Mouse (Mus musculus) yolk sac, embryonic 10.5 days (tissue): ENCODE data around the gene Wdr82.

ENCODE experiments used
- DNase-seq: peaks from one replicate; pipeline ENCODE4 v3.0.0-alpha.2; 2017; ENCODE audit warnings: low spot score

Gene Wdr82

DNA sequence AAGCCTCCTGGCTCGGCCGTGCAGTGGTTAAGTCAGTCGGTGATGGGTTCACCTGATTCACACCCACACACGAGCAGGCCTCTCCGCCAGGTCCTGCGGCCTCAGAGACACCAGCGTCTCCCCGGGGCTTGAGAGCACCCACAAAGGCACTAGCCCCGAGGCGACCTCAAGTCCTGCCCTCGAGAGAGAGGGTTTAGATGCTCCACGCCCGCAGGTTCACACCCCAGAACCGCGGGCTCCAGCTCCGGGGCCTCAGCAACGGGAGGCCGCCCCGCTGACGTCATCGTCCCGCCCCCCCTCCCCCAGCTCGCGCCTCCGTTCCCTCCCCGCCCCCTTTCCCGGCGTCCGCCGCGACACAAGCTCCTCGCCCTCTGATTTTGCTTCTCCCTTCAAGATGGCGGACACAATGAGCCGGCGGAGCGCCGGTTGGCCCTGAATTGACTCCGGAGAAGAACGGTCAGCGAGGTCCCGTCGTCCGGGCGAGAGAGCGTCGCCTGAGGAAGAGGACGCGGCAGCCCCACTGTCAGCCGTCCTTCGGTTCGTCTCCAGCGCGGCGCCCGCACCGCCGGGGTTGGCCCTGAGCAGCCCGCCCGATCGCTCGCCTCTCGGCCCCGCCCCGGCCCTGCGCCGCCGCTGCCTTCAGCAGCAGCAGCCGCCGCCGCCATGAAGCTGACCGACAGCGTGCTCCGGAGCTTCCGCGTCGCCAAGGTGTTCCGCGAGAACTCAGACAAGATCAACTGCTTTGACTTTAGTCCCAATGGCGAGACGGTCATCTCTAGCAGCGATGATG lies at the start of gene Wdr82:
Gene Wdr82 (plus strand): TSS at position 373 of the 790 bp plus-strand sequence.
- DNase-seq = peak; percentile 97

DNA sequence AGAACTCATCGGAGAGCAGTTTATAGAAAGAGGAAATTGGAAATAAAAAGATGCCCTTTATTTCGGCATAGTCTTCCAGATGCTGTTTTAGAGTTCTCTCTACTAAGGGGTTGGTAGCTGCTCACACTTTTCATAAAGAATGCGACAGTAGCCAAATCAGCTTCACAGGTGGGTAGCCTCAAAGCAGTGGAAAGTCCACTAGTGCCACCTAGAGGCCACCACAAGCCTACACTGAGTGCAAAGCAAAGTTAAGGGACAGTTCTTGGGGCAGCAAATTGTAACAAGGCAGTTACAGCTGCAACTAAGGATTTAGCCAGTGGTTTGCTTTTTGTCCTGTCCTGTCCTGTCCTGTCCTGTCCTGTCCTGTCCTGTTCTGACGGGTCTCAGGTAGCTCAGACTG lies 47.1 kb upstream of the Wdr82 start:
- DNase-seq = no peak

DNA sequence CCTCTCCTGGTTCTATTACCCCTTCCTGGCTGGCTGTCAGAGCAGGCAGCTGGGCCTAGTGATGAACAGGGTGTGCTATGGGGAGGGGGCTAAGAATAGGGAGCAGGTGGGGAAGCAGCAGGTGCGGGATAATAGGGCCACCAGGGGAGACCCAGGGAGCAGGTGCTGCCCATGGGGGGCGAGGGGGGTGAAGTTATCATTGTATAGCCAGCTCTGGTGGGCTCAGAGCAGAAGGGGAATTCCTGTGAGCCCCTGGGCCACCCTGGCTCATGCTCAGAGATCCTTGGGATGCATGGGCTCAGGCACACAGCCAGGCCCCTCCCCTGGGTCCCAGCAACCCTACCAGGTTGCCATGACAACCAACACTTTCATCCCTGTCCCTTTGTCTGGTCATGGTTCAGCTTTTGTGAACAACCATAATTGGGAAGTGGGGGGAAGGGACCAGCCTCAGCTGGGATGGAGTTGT lies 43.9 kb upstream of the Wdr82 start:
- no peak for DNase-seq

DNA sequence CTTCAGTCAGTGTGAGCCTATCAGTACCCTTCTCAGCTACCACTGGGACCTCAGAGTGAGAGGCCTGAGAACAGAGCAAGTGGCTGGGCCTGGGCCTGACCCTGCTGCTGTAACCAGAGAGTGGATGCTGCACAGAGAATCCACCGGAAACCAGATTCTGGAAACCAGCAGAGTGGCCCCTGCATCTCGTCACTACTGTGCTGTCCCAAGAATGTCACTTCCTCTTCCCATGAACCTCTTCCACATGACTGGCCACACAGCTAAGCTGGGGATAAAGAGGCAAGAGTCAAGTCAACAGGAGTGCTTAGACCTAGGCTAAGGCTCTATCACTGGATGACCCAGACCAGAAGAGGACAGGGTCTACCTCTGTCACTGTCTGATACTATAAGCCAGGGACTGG lies 41.7 kb upstream of the Wdr82 start:
- DNase-seq = no peak

DNA sequence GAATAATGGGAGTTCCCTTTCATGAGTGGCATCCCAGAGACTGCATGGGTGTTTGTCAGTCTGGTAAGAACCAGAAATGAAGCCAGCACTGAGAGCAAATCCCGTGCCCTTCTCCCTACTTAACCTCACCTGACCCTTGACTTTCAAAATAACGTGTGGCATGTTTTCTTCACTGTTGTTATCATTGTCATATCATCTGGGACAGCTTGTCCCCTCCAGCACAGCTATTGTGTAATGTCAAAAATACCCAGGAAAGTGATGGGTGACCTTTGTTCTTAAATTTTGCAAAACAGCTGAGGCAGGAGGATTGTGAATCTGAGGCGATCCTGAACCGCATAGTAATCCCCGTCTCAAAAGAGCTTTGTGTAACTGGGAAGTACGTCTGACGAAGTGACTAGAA lies 40.5 kb upstream of the Wdr82 start:
- DNase-seq = no peak

DNA sequence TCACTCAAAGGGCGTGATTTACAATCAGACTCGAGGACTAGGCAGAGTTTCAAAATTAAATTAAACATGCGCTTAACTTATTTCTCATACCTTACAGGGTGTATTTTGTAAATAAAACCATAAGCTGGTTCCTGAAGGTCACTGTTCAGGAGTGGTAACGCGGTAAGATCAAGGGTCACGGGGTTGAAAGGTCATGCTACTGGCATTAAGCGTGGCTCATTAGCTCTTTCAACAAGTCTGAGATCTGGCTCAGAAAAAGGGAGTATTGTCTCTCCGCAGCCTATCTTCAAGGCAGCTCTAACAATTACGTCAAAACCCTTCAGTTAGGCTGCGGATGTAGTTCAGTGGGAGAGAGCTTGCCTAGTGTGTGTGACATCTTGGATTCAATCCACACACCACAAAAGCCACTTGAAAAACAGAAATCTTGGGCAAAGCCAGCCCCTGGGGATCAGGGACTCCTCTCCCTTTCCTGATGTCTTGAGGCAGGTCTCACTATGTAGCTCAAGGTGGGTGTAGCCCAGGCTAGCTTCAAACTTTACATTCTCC lies 33.0 kb upstream of the Wdr82 start:
- no peak for DNase-seq

DNA sequence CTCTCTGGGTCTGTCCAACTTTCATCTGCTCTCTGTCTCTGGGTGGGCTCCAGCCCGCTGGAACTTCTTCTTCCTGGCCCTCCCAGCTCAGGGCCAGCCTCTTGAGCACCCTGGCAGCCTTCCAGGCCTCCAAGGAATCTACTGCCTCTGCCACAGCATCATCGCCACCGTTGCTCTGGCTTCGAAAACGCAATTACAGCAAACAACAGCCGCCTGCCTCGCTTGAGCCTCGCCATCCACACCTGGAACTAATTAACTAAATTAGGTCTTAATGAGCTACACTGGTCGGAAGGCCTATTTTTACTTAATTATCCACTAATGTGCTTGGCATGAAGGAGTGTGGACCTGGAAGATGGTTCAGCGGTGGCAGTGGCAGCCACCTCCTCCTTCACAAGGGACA lies 31.0 kb upstream of the Wdr82 start:
- no peak for DNase-seq

DNA sequence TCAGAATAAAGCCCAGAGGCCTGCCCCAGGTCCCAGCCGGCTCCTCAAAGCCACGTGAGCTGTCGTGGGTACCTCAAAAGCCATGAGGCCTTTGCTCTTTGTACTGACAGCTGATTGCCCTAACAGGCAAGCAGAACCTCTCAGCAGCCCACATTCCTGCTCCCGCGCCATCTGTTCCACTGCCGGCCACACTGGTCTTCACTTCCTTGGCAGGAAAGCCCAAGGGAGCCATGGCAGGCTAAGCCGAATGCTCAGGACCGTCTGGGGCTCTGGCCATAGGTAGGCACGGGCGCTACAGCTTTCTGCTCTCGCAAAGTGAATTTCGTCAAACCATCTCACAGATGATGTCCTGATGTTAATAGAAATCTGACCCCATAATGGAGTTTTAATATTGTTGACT lies 28.8 kb upstream of the Wdr82 start:
- no peak for DNase-seq

DNA sequence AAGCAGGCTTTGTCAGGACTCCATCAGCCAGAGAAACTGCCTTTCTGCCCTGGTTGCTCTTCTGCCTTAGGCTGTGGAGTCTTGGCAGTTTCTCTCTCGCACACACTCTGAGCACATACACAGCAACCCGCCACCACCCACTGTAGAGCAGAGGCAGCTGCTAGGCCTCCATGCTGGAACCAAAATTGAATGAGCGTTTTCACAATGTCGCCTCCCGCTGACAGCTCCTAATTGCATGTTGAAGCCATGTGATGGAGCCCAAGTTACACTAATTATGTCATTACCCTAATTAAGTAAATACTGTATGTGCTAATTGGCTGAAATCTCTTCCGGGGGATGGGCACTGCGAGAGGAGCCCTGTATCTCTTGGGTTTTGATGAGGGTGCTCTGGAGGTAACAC lies 26.6 kb upstream of the Wdr82 start:
- DNase-seq = no peak

DNA sequence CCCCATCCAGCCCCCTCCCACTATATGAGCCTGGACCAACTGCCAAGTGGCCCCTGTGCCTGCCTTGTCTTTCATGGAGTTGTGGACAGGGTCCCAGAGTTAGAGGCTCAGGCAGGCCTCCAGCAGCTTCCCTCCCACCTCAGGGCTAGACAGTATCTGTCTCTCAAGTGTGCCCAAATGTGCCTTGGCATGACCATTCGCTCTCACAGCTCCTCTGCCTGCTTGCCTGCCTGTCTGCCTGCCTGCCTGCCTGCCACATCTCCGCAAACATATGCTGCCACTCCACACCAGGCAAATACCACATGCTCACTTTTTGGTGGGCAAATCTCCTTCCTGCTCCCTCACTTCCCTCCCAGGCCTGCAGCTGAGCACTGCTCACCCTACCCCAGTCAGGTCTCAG lies 25.1 kb upstream of the Wdr82 start:
- DNase-seq = no peak

DNA sequence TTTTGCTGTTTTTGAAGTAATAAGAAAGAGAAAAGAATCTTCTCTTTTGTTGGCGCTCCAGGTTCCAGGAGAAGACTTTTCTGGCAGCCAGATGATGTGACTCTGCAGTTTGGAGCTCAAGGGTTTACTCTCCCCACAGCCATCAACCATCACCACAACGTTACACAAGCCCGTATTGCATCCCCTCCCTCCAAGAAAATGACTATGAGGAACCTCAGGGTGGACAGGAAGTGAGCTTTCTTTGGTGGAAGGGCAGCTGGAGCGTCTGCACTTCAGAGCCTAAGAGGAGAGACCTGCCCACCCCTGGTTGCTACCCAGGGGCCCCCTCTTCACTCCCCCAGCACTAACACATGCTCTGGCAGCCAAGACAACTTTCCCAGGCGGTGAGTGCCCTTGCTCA lies 23.4 kb upstream of the Wdr82 start:
- no peak for DNase-seq

DNA sequence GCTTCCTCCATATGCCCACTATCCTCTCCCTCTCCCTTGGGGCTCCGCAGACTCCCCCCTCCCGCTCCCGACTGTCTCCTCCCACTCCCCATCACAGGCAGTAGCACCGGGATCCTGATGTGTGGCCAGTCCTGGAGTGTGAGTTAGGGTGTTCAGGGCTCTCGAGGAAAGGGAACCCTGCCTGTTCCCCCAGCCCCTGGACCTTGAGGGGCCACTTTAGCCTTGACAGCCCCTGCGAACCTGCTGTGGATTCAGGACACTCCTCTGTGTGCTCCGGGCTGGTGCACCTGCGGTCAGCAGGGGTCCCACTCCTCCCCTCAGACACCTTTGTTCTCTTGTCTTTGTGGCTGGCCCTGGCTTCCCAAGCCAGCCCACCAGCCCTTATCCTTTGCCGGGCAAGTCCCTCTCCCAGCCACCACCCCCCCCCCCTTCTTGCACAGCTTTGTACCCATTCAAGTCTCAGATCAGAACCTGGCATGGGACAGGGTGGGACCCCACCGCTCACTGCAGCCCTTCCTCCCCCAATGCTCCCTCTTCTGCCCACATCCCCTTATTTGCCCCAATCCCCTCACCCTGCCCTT lies 22.8 kb upstream of the Wdr82 start:
- DNase-seq = no peak

DNA sequence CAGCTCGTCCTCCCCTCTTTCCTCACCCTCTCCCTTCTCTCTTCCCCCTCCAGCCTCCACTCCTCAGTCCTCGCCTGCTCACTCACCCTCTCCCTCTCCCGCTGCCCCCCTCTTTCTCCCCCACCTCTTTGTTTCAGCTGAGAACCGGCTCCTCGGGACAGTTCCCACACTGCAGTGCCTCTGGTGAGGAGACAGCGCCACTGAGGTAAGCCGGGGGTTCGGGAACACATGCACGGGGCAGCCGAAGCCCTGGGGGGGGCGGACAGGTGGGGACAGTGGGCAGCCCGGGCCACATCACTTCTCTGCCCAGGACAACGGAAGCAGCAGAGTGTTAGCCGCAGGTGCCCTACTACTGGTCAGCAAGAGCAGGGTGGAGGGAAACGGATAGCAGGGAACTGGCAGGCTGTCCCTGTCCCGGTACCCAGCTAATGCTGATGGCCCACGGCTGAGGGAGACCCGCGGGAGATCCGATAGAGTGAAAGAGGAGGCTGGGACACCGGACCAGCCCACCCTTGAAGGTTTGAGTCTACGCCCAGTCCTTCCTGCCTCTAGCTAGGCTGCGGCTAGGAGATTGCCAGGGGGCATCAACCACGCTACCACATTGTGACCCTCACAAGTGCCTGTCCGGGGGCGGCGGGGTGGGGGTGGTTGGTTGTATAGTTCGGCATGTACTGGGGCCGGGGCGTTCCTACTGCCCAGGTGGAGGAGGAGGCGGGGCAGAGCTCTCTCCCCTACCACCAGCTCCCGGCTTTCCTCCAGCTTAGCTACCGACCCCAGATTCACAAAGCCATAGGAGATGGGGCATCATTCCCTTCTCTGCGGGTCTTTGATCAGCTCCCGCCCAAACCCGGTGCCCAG lies 22.0 kb upstream of the Wdr82 start:
- no peak for DNase-seq

DNA sequence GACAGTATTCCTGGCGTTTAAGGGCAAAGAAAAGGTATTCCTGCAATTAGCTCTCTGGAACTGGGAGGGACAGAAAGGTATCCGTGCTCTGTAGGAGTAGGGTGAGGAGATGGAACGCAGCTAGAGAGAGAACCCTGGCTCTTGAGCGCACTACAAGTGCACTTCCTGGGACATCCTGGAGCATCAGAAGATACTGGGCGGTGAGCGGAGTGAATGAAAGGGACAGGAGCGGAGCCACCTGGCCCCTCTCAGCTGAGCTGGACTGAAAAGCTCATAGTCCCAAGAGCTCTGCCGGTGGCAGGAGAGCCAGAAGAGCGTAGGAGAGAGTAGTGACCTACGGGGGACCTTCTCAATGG lies 21.4 kb upstream of the Wdr82 start:
- DNase-seq = no peak

DNA sequence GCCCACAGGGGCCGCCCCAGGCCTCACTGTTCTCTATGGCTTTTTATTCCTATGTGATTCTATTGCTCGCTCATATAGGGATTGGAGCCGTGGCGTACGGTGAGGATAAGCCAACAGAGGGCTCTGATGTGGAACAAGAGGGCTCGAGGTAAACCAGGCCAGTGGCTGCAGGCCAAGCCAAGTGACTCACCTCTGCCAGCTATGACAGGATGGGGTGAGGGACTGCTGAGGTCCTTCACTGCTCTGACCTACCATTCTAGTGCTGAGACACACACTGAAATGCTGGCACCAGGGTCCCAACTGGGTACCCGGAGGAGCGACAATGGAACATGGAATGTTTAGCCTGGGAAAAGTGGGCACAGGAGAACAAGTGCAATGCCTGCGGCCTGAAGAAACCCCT lies 16.6 kb upstream of the Wdr82 start:
- no peak for DNase-seq

DNA sequence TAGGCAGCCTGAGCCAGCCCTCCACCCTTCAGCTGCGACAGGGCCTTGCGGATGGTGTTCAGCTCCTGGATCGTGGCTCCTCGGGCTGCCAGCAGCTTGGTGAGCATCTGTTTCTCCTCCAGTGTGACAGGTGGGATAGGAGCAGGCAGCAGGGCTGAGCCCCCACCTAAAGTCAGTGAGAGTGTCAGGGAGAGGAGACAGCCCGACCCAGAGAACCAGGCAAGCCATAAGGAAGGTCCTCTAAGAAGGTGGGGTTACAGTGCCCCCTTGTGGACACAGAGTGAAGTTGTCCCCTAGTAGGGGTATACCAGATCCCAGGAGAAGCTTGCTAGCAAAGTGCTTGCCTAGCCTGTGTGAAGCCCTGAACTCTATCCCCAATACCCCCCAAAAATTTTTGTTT lies 14.3 kb upstream of the Wdr82 start:
- DNase-seq = peak; percentile 42

DNA sequence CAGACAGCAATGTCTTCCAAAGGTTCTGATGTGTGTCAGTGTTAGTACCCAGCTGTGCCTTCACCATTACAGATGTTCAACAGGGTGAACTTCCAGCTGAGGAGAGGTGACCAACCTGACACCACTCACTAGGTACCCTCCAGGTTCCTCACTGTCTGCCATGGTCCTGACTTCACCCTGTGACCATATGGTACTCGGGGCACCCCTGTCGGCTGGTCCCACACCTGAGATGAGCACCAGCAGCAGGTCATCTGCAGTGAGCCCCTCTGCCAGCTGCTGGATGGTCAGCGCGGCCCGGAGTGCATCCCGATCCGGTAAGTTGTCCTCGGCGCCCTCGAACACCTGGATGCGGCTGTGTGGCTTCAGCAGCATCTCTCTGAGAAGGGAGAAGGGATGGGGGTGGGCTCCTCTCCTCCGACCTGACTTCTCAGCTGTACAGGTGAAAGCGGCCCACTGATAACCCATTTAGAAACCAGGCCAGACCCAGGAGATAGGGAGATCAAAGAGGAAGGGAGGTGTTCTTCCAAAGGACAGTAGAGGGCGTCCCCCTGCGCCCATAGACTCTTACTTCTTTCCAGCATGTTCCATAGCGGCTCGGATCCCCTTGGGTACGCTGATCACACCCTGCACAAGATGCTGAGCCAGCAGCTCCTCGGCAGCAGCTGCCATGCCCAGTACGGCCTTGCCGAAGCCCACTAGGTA lies 13.7 kb upstream of the Wdr82 start:
- peak; percentile 55 for DNase-seq

DNA sequence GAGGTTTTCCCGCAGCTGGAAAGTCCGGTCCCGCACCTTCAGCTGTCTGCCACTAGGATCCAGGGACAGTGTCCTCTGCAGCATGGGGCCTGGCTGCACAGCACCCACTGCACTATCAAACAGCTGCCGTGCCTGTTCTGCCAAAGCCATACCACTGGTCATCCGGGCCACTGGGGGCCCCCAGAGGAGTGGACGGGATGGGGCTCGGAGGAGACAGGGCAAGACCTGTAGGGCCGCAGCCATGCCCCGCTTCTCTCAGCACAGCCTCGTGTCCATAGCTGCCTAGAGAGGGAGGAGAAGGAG lies 13.2 kb upstream of the Wdr82 start:
- DNase-seq = no peak

DNA sequence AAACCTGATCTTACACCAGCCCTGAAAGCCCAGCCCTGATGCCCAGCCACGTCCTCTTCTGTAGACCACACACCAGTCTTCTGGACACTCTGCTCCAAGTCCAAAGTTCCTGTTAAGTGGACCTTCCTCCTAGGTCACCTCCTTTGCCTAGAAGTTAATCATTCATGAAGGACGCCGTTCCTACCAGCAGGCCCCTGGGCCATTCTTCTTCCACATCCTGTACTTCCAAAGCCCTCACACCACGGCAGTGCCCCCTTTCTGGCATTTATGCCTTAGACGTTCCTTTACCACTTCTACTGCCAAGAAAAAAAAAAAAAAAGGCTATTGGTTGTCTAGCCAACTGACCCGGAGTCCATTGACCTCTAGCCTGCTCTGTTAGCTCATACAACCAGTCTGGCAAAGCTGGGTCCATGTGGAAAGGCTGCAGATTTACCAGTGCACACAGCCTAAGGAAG lies 12.7 kb upstream of the Wdr82 start, which contains the start of gene Glyctk:
Gene Glyctk (minus strand): TSS at position 102 of the 455 bp plus-strand sequence.
- peak; percentile 81 for DNase-seq

DNA sequence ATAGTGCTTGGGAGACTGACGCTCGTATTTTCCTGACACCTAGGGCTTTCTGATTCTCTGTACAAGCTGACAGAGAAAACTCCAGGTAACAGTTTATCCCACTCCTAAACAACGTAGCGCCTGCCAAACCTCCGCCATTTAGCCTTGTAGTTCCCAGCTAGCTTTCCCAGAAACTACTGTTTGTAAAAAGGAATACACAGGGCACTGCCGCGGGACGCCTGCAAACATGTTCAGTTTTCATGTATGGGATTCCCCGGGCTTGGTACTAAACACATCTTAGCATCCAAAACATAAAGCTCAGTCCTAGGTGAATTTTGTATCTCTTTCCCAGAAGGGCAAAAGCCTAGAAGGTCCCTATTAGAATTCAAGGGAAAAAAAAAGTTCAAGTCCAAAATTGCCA lies 11.5 kb upstream of the Wdr82 start:
- no peak for DNase-seq

DNA sequence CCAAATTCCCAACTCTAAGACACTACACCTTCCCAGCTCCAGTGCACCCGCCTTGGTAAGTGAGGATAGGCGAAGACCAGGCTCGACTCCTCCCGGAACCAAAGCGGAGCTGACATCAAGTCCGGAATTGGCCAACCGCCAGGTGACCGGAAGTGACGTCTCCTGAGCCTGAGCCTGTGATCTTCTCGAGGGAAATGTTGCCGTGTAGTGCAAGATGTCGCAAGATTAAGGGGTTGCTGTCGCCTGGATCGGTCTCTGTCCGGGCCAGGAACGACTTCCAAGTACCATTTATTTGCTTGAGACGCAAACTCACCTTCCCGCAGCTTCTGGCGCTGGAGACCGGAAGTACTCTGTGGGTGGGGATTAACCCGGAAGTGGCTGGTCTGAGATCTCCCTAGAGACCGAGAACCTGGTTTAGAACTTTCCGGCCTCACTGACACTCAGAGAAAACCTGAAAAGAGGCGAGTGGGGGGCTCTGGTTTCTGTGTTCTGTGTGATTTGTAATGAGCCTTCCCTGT lies 10.9 kb upstream of the Wdr82 start:
- DNase-seq = peak; percentile 93

DNA sequence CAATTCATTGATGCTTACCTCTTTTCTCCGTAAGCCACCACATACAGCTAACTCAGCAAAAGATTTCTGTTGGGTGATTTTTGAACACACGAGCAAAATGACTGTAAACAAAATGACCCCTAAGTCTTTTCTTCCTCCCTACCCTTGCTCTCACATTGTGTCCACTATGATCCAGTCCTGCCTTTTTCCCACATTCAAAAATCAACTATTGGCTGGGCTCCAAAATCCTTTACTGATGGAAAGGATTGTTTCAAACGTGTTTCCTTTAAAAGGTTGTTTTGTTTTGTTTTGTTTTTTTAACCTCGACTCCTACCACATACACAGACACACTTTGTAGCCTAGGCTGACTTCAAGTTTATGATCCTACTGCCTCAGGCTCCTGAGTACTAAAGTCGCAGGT lies 10.3 kb upstream of the Wdr82 start:
- no peak for DNase-seq
